Mouse (Mus musculus): ENCODE results near the gene Rbm28.

The Rbm28 gene

GRCm38 (mm10) chr6:29082776-29083354 is 81.9 kb downstream of the Rbm28 start:
- intact Hi-C loops (cut with DNase I) = no loop called here

- intact Hi-C loops (cut with DNase I) = no loop called here
Measured at GRCm38 (mm10) chr6:29081826-29082363, 82.9 kb downstream of the Rbm28 start.

- intact Hi-C loops (cut with DNase I) = no loop called here
Measured at GRCm38 (mm10) chr6:29079291-29079690, 85.5 kb downstream of the Rbm28 start.

GRCm38 (mm10) chr6:29074133-29074469 is 90.7 kb downstream of the Rbm28 start:
- intact Hi-C loops (cut with DNase I) = no loop called here

Small RNA genes within 50 kb of the gene (microRNA-seq; reads per million reads assigned to microRNA genes)
- gene Gm24303 = 0 reads per million in 2 experiments
